Mouse (Mus musculus) layer of hippocampus, postnatal 14 days (tissue): ENCODE results near the gene Tenm3. TPM values are rescaled to one million over a fixed set of nuclear protein-coding genes. Genes with fewer than 3 reads are reported as not detected.
A peak's percentile ranks its signal among the peaks of the same experiment; 100 is the strongest.

Experiments used
- DNase-seq, 2 experiments: peaks; one replicate each; pipeline ENCODE4 v3.0.0; 2021 to 2022; ENCODE audit warnings: low spot score in 2 of 2, mixed read lengths in 1 of 2
- total RNA-seq, 2 experiments: library from RNA; stranded (reverse); gene quantifications; 2 replicates each; pipeline ENCODE4 v1.2.3; 2021

Gene Tenm3
- total RNA-seq, 2 experiments from 2014 or later: 79.8 to 101 TPM

- no peak for DNase-seq
Observed at GRCm38 (mm10) chr8:48596332-48596731, 247.4 kb downstream of the Tenm3 start.

GRCm38 (mm10) chr8:48591818-48592217 lies 251.9 kb downstream of the Tenm3 start:
- DNase-seq: no peak

- no peak for DNase-seq
Observed at GRCm38 (mm10) chr8:48579732-48580131, 264.0 kb downstream of the Tenm3 start.

GRCm38 (mm10) chr8:48579144-48579543 lies 264.6 kb downstream of the Tenm3 start:
- DNase-seq: no peak

GRCm38 (mm10) chr8:48572941-48573340 lies 270.8 kb downstream of the Tenm3 start:
- DNase-seq: no peak

GRCm38 (mm10) chr8:48572345-48572744 lies 271.4 kb downstream of the Tenm3 start:
- no peak for DNase-seq

GRCm38 (mm10) chr8:48568608-48569007 lies 275.1 kb downstream of the Tenm3 start:
- DNase-seq: no peak

GRCm38 (mm10) chr8:48567929-48568607 lies 275.7 kb downstream of the Tenm3 start:
- DNase-seq: peak in 1 of 2 experiments; percentile 59

GRCm38 (mm10) chr8:48560227-48560626 lies 283.5 kb downstream of the Tenm3 start:
- no peak for DNase-seq

GRCm38 (mm10) chr8:48555546-48556141 lies 288.1 kb downstream of the Tenm3 start:
- DNase-seq: peak; percentile 37 to 38

- DNase-seq: peak; percentile 72
Observed at GRCm38 (mm10) chr8:48554762-48555545, 288.8 kb downstream of the Tenm3 start.

GRCm38 (mm10) chr8:48553791-48554288 lies 289.9 kb downstream of the Tenm3 start:
- no peak for DNase-seq

GRCm38 (mm10) chr8:48552306-48552705 lies 291.4 kb downstream of the Tenm3 start:
- peak in 1 of 2 experiments; percentile 26 for DNase-seq

GRCm38 (mm10) chr8:48551370-48551769 lies 292.4 kb downstream of the Tenm3 start:
- DNase-seq: no peak

GRCm38 (mm10) chr8:48548908-48549307 lies 294.8 kb downstream of the Tenm3 start:
- no peak for DNase-seq

- no peak for DNase-seq
Observed at GRCm38 (mm10) chr8:48545631-48546030, 298.1 kb downstream of the Tenm3 start.

- DNase-seq: no peak
Observed at GRCm38 (mm10) chr8:48544840-48545239, 298.9 kb downstream of the Tenm3 start.

GRCm38 (mm10) chr8:48542141-48542540 lies 301.6 kb downstream of the Tenm3 start:
- no peak for DNase-seq

GRCm38 (mm10) chr8:48540894-48541293 lies 302.9 kb downstream of the Tenm3 start:
- no peak for DNase-seq

GRCm38 (mm10) chr8:48535833-48536232 lies 307.9 kb downstream of the Tenm3 start:
- DNase-seq: no peak

- DNase-seq: no peak
Observed at GRCm38 (mm10) chr8:48531795-48532194, 312.0 kb downstream of the Tenm3 start.
